Mouse (Mus musculus) megakaryocyte, embryonic 14.5 days (primary cell): Measurements from ENCODE around the gene Copa. TPM values are rescaled to one million over a fixed set of nuclear protein-coding genes. Genes with fewer than 3 reads are reported as not detected.
A peak's percentile ranks its signal among the peaks of the same experiment; 100 is the strongest.

Experiments
- H3K27me3 ChIP-seq: replicated peaks from 2 replicates; pipeline ENCODE3; 2012; ENCODE audit warnings: inconsistent platforms
- H3K36me3 ChIP-seq: replicated peaks from 2 replicates; pipeline ENCODE3; 2012; ENCODE audit warnings: low read length, inconsistent platforms, mixed read lengths
- H3K4me1 ChIP-seq: 2 replicates; pipeline ENCODE4 v1.6.1; 2012; ENCODE audit warnings: inconsistent platforms
- H3K4me3 ChIP-seq: replicated peaks from 2 replicates; pipeline ENCODE3; 2012; ENCODE audit warnings: moderate library complexity, mild to moderate bottlenecking, inconsistent platforms
- H3K9me3 ChIP-seq: 2 replicates; pipeline ENCODE4 v1.6.1; 2012; ENCODE audit warnings: inconsistent platforms
- FLI1 ChIP-seq: IDR thresholded peaks from 2 replicates; pipeline ENCODE4 v1.6.1; 2012; ENCODE audit warnings: low read length, inconsistent platforms, mixed read lengths
- GATA1 ChIP-seq: IDR thresholded peaks from 3 replicates; pipeline ENCODE4 v1.6.1; 2012; ENCODE audit warnings: mixed read lengths, low read length, inconsistent platforms, borderline replicate concordance
- polyA plus RNA-seq: library from polyadenylated mRNA; stranded (reverse); fragments of >175 nt; gene quantifications from 2 replicates; pipeline ENCODE4 v1.2.3, GENCODE M21; 2012; ENCODE audit warnings: low replicate concordance; ENCODE audit not compliant: insufficient read depth

Gene Copa
- 2.9 and 15.6 TPM in 2 replicates for polyA plus RNA-seq

DNA sequence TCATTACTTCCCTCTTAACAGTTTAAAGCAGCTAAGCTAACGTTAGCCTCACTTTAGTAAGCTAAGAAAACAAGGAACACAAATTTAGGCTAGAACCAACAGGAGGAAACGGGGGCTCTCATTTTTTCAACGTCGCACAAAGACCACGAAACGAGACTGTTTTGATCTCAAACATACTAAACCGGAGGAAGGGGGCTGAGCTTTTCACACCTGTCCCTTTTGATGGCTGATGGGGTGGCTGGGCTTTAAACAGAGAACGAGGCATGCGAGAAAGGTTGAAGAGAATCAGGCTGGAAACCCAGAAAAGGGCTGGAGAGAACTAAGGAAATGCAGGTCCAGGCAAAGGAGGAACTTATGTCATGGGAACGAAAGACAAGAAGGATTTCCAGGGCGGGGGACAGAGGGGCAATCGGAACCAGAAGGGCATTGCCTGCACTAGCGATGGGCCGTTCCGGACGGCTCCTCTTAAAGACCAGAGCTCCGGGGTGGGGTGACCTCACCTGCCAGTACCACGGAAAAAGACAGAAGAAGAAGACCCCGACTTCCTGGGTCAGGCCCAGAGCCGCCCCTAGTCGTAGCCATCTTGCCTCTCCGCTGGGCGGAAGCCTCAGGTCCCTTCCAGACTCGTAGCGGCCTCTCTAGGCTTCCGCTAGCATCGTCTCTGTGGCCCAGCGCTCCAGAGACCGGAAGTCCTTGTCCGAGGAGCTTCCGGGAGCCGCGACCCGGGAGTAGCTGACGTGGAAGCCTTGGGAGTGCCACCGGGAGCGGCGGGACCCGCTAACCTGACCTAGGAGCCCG is at the start of gene Copa, which contains the start of gene Ncstn:
TSS of gene Copa (plus strand) at position 429 of the 798 bp plus-strand sequence.
TSS of gene Ncstn (minus strand) at position 695 of the 798 bp plus-strand sequence.
- Histone ChIP-seq H3K4me3 (peak within 1 kb of the TSS; percentile 99), H3K4me1 (peaks cover 60% of the 10 kb centered on the region), H3K9me3 (no peaks in the 10 kb centered on the region), H3K36me3 (peaks cover 39% of the 10 kb centered on the region), H3K27me3 (no peaks in the 10 kb centered on the region)
- TF ChIP-seq GATA1, result no peak
- TF ChIP-seq FLI1, result peak; percentile 92

DNA sequence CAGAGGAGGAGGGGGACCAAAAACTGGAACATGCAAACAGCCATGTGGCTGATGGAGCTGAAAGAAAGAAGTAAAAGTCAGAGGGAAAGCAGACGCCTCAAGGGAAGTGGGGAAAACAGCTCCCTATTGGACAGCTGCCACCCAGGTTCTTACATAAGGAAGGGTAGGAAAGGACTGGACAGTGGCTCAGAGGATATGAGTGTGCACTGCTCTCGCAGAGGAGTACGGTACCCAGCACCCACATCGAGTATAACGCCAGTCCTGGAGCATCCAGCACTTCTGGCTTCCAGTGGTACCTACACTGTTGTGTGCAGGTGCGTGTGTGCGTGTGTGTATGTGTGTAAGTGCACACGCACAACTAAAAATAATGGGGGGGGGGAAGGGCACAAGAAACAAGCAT is 35.9 kb upstream of the Copa start:
- H3K4me3 ChIP-seq, result peak overlapping the region; percentile 83
- peaks cover 34% of the 10 kb centered on the region for H3K4me1 ChIP-seq
- H3K27me3 ChIP-seq, result peaks cover 12% of the 10 kb centered on the region
- H3K36me3 ChIP-seq, result no peaks in the 10 kb centered on the region
- H3K9me3 ChIP-seq, result no peaks in the 10 kb centered on the region
- TF ChIP-seq GATA1, result no peak
- no peak for TF ChIP-seq FLI1

DNA sequence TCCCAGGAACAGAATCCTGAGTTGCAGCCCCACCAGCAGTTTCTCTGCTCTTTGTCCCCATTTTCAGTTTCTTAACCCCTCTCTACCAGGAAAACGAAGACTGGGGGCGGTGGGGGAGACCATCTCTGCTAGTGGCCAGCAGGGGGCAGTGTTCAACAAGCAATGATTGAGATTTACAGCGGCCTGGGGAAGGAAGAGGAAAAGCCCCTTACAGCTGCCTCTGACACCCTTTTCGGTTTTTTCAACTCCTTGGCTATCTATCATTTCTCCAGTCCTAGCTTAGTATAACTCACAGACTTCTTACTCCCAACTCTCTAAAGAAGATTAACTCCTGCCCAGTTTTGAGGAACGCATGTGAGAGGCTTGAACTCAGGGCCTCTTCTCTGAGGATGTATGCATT is 35.4 kb upstream of the Copa start:
- peaks cover 34% of the 10 kb centered on the region for H3K4me1 ChIP-seq
- H3K9me3 ChIP-seq, result no peaks in the 10 kb centered on the region
- TF ChIP-seq FLI1, result no peak
- TF ChIP-seq GATA1, result no peak
- H3K36me3 ChIP-seq, result no peaks in the 10 kb centered on the region
- H3K4me3 ChIP-seq, result peak overlapping the region; percentile 83
- H3K27me3 ChIP-seq, result peaks cover 16% of the 10 kb centered on the region

DNA sequence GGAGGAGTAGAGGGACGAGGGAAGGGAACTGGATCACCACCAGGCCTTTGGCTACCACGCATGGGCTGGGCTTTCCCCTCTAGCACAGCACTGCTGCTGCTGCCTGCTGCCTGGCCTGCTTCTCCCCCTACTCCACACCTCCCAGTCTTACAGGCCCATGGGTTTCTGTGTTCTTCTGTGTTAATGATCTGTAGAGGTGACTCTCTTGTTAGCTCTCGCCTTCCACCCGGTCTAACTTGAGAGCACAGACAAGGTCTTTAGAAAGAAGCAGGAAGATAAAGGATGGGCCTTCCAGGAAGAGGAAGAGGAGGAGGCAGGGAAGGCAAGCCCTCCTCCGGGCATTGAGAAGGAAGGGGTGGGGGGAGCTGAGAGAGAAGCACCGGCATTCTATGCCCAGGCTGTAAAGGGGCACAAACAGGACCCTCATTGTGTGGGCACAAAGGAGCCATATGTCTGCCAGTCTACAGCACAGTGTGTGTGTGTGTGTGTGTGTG is 34.0 kb upstream of the Copa start:
- TF ChIP-seq FLI1, result no peak
- no peaks in the 10 kb centered on the region for H3K36me3 ChIP-seq
- peaks cover 39% of the 10 kb centered on the region for H3K4me1 ChIP-seq
- H3K4me3 ChIP-seq, result no peak overlapping the region
- peaks cover 28% of the 10 kb centered on the region for H3K27me3 ChIP-seq
- no peaks in the 10 kb centered on the region for H3K9me3 ChIP-seq

DNA sequence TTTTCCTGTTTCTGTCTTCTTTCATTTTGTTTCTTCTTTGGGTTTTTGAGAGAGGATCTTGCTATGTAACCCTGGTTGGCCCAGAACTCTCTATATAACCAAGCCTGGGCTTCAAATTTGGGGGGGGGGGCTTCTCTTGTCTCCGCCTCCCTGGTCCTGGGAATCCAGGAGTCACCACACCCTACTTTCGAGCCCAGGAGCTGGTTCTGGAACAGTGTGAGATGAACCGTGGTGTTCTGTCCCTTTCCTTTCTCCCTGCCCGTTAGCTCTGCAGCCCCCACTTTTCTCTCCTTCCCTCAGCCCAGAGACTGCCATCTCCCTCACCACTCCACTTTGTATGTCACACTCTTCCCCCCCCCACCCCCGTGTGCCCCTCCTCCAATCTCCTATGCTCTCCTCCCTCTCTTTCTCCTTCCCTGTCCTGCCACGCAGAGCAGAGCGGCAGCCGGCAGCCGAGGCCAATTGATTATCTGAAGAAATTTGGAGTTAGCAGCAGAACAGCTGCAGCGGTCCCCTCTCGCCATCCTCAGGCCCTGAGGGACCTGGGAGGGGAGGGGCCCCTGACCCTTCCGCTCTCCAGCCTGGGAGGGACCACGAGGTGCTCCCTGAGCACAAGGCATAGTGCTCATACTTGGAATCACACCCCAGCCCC is 33.1 kb upstream of the Copa start:
- Histone ChIP-seq H3K9me3 (no peaks in the 10 kb centered on the region), H3K4me1 (peaks cover 42% of the 10 kb centered on the region), H3K27me3 (peaks cover 38% of the 10 kb centered on the region), H3K36me3 (no peaks in the 10 kb centered on the region), H3K4me3 (no peak overlapping the region)
- TF ChIP-seq GATA1 (no peak), FLI1 (no peak)

DNA sequence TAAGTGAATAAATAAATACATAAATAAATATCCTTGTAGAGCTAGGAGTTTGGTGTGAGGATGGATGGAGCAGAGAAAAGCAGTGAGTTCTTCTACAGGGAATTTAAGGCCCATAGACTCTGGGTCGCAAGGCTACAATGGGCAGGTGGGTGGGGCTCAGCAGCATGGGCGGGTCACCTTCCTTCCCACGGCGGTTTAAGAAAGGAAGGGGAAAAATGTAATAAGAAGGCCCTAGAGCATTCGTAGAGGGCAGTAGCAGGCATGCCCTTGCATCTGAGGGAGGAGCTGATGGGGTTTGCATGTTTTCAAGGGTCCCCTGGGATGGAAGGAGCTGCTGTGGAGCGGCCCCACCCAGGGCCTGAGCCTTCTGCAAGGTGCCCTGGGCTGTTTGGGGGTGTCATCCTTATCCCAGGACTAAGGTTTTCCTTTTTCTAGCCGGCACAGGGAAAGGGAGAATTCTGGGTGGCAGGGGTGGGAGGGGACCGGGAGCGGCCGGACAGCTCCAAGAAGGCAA is 29.5 kb upstream of the Copa start:
- Histone ChIP-seq H3K9me3 (no peaks in the 10 kb centered on the region), H3K36me3 (no peaks in the 10 kb centered on the region), H3K4me1 (peaks cover 28% of the 10 kb centered on the region), H3K4me3 (no peak overlapping the region), H3K27me3 (peaks cover 60% of the 10 kb centered on the region)
- TF ChIP-seq FLI1, result no peak
- TF ChIP-seq GATA1, result no peak

DNA sequence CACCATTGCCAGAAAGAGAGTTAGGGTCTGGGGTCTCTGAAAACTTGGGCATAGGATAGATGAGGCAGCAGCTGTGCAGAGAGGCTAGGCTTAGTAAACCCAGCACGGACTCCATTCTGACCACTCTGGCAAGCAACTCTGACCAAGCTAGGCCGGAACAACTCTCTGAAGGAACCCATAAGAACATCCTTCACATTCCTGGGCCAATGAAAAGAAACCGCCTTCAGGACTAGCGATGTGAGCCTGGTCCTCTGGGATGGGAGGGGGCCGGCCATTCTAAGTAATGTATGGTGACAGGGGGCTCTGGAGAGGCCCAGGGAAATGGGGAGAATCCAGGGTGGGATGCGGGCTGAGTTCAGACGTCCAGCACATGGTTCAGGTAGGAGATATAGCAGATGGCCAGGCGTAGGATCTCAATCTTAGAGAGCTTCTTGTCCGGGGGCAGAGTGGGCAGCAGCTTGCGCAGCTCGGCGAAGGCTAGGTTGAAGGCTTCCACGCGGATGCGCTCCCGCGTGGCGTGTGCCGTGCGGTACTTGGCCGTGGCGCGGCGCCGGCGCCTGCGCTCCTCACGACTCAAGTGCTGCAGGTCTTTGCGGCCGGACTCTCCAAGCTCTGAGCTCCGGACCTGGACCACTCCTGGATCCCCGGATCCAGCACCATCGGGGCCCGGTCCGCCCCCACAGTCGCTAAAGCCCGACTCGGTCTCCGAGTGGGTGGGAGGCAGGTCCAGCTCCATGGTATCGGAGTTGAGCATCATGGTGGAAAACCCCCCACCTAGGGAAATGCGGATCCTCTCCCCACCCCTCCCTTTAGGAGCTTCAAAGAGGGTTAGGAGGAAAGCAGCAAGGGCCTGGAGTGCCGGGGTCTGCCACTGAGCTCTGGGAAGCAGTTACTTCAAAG is 28.5 kb upstream of the Copa start:
- H3K36me3 ChIP-seq, result no peaks in the 10 kb centered on the region
- H3K9me3 ChIP-seq, result no peaks in the 10 kb centered on the region
- no peak for TF ChIP-seq GATA1
- TF ChIP-seq FLI1, result no peak
- H3K4me3 ChIP-seq, result peak overlapping the region; percentile 76
- H3K27me3 ChIP-seq, result peaks cover 70% of the 10 kb centered on the region
- peaks cover 21% of the 10 kb centered on the region for H3K4me1 ChIP-seq

DNA sequence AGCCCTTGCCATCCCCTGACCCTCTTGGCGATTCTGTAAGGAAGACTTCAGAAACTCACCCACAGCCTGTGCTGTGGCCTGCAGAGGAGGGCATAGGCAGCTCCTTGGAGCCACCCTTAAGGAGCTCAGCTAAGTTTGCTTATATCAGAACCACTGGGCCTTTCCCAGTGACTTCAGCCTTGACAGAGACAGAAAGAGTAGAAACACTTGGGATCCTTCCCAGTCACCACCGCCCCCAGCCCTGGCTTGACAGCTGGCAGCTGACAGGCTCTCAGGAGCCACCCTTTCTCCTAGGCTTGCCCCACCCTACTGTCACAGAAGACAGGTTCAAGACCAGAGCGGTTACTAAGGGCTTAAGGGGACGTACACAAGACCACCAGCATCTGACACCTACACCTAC is 26.1 kb upstream of the Copa start:
- H3K27me3 ChIP-seq, result peaks cover 78% of the 10 kb centered on the region
- TF ChIP-seq GATA1 (no peak), FLI1 (no peak)
- H3K9me3 ChIP-seq, result no peaks in the 10 kb centered on the region

DNA sequence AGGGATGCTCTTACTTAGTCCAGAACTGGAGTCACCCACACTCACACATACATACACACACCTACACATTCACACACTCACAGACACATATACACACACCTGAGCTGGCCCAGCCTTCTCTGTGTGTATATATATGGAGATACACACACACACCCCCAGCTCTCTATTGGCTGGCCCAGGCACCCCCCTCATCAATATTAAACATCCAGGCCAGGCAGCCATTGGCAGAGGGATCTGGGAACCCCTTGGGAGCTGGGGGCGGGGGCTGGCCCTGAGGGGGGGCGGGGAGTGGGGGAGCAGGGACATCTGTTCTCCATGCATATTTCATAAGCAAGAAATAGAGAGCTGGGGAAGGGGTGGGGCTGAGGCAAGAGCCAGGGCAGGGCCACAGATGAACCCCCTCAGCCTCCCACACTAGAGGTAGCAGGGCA is 24.8 kb upstream of the Copa start, which contains the start of gene Nhlh1:
TSS of gene Nhlh1 (minus strand) at position 83 of the 431 bp plus-strand sequence.
- TF ChIP-seq FLI1 (no peak), GATA1 (no peak)
- peaks cover 3% of the 10 kb centered on the region for H3K36me3 ChIP-seq
- H3K27me3 ChIP-seq, result peaks cover 68% of the 10 kb centered on the region
- H3K9me3 ChIP-seq, result no peaks in the 10 kb centered on the region
- no peak within 1 kb of the TSS for H3K4me3 ChIP-seq
- peaks cover 22% of the 10 kb centered on the region for H3K4me1 ChIP-seq

More for the DNA sequence above, 26.1 kb upstream of the Copa start:
- Histone ChIP-seq H3K4me3 (no peak overlapping the region), H3K4me1 (peaks cover 19% of the 10 kb centered on the region), H3K36me3 (no peaks in the 10 kb centered on the region)
